Mouse (Mus musculus) G1E-ER4 (cell line): ENCODE results near the gene Dhrs13. TPM values are rescaled to one million over a fixed set of nuclear protein-coding genes. Genes with fewer than 3 reads are reported as not detected.

Source experiments
- GATA1 ChIP-seq: IDR thresholded peaks from one replicate; pipeline ENCODE4 v1.8.0; 2012; ENCODE audit warnings: low read length, inconsistent platforms
- polyA plus RNA-seq: library from polyadenylated mRNA; stranded (reverse); fragments of >175 nt; gene quantifications from 2 replicates; pipeline ENCODE4 v1.2.3, GENCODE M21; 2012

Dhrs13 gene
- polyA plus RNA-seq, 1 experiment, result 11.8 TPM

GRCm38 (mm10) chr11:78072425-78073130, 40.5 kb downstream of the Dhrs13 start:
- no peak for TF ChIP-seq GATA1

DNA sequence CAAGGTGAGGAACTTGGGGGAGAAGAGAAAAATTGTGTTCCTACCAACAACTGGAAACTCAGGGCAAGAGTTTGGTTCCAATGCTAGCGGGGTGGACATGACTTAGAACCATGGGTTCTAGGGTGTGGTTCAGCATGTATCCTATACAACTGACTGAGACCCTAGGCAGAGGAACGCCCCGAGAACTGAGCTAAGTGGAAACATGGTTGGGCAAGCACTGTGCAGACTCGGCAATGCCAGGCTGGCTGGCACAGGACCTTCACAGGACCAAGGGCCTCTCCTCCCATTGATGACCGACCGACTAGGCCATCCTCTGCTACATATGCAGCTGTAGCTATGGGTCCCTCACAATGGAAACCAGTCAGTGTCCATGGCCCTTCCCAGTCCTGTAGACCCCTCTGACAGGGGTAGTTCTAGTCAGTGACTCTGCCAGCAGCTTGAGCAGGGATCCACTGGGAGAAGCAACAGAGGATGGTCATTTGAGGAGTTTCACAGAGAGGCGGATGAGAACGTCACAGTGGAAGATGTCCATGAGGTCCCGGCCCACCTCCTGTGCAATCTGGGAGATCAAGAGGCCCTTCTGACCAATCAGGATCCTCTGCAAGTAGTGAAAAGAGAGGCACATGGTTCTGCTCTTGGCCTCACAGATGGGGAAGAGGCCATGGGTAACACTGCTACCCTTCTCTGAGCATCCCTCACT, 41.6 kb downstream of the Dhrs13 start:
- no peak for TF ChIP-seq GATA1

GRCm38 (mm10) chr11:78074277-78074652, 42.2 kb downstream of the Dhrs13 start:
- TF ChIP-seq GATA1, result no peak

DNA sequence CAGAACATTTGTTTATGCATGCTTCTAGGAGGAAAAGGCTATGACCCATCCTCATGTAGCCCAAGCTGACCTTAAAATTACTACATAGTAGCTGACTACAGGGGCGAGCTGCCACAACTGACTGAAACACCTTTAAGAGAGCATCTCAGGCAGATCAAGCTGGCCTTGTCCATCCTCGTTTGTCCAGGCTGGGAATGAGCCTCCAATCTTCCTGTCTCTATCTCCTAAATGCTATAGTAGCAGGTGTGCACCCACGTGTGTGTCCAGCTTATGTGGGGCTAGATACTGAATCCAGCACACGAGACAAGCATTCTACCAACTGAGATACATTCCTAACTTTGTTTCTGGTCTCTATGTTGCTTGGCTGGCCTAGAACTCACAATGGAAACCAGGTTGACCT, 42.6 kb downstream of the Dhrs13 start:
- no peak for TF ChIP-seq GATA1

DNA sequence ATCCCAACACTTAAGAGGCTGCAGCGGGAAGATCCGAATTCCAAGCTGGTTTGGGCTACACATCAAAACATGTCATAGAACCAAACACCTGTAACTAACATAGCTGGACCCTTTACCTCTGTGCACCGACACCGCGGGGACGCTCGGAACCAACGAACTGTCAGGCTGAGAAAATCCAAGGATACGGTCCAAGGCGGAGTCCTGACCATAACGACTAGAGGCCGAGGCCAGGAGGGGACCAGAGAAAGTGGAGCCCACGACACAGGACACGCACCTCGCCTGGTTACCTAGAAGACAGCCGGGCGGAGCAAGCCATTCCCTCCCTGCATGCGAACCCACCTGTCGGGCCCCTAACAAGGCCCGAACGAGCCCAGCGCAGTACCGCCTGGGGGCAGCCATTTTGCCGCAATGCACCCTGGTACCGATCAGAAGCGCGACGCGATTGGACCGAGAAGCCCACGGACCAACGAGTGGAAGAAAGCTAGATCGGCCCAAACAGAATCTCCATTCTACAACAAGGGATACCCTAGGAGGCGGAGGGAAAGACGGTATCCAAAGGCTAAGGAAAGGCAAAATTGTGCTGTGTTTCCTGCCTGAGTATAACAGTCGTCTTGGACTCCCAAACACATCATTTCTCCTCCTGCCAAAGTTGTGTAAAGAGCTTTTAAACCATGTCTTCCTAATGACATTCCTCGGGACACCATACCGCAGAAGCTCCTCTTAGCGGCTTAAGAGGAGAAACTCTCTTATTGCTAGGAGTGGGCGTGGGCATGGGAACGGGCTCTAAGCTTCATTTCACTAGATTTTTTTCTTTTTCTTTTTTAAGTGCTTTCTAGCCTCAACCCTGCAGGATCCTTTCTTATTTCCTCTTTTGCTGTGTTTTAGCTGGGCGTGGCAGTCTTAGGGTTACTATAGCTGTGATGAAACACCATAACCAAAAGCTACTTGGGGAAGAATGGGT, 48.2 kb downstream of the Dhrs13 start, which contains the start of gene Eral1:
Gene Eral1, minus strand, starts transcription at position 423 of the 961 bp plus-strand sequence.
- TF ChIP-seq GATA1, result no peak

DNA sequence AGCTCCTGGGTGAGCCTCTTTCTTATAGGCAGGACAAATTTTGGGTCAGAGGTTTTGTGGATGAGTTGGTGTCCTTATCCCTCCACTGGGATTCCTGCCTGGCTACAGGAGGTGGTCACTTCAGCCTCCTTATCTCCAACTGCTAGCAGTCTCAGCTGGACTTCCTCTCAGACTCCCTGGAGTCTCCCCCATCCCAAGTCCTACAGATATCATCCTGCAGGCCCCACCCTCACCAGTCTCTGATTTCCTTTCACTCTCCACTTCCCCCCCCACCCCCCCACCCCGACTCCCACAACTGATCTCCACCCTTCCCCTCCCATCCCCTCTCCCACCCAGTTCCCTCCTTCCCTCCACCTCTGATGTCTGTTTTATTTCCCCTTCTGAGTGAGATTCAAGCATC, 51.5 kb downstream of the Dhrs13 start:
- TF ChIP-seq GATA1, result no peak

DNA sequence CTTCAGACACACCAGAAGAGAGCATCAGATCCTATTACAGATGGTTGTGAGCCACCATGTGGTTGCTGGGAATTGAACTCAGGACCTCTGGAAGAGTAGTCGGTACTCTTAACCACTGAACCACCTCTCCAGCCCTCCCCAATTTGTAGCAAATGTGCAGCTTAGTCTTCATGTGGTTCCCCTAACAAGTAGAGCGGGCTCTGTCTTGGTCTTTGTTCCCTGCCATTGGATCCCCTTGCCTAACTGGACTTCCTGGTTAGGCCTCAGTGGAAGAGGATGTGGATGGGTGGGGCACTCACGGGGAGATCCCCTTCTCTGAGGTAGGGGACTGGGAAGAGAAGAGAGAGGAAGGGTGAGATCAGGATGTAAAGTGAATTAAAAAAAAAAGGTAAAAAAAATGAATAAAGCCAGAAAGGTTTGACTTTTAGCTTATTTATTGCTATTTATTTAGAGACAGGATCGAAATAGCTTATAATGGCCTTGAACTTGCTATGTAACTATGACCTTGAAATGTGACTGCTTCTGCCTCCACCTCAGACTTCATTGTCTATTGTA, 54.9 kb downstream of the Dhrs13 start:
- no peak for TF ChIP-seq GATA1

Other genes with a start within 250 kb of the Dhrs13 start
- not detected in 2 replicates for gene Gm10277, start 244.5 kb upstream of the Dhrs13 start, polyA plus RNA-seq
- not detected in 2 replicates for gene Pipox, start 138.2 kb upstream of the Dhrs13 start, polyA plus RNA-seq
- gene Sez6, start 101.5 kb upstream of the Dhrs13 start, polyA plus RNA-seq, result 0.14 and 0.19 TPM in 2 replicates
- gene Phf12, start 49.5 kb upstream of the Dhrs13 start, polyA plus RNA-seq, result 111 and 154 TPM in 2 replicates
- 18.9 and 20.8 TPM in 2 replicates for gene Flot2, start 5.7 kb downstream of the Dhrs13 start, polyA plus RNA-seq
- 6.1 and 8.8 TPM in 2 replicates for gene Eral1, start 48.1 kb downstream of the Dhrs13 start, polyA plus RNA-seq
- 24.2 and 24.7 TPM in 2 replicates for gene Fam222b, start 62.4 kb downstream of the Dhrs13 start, polyA plus RNA-seq
- 23.6 and 25.9 TPM in 2 replicates for gene Traf4, start 133.3 kb downstream of the Dhrs13 start, polyA plus RNA-seq
- gene Nek8, start 144.4 kb downstream of the Dhrs13 start, polyA plus RNA-seq, result 6.0 TPM in 2 replicates
- 90.9 and 118 TPM in 2 replicates for gene Tlcd1, start 144.4 kb downstream of the Dhrs13 start, polyA plus RNA-seq
- 345 and 1,761 TPM in 2 replicates for gene Rpl23a, start 151.3 kb downstream of the Dhrs13 start, polyA plus RNA-seq
- 1.2 and 1.4 TPM in 2 replicates for gene Rab34, start 156.2 kb downstream of the Dhrs13 start, polyA plus RNA-seq
- not detected in 2 replicates for gene Proca1, start 161.1 kb downstream of the Dhrs13 start, polyA plus RNA-seq
- 2.5 and 8.6 TPM in 2 replicates for gene Sdf2, start 213.5 kb downstream of the Dhrs13 start, polyA plus RNA-seq
- 96.8 and 108 TPM in 2 replicates for gene Supt6, start 213.7 kb downstream of the Dhrs13 start, polyA plus RNA-seq
- 41.3 and 62.1 TPM in 2 replicates for gene 2610507B11Rik, start 229.5 kb downstream of the Dhrs13 start, polyA plus RNA-seq